Mouse (Mus musculus): ENCODE measurements at regions not wholly inside any gene's neighbourhood (a gene's known extent, or its start where the extent isn't known, plus 50 kb on each side); places are given as distances from the start of the nearest gene placed in this dataset.
"Not testable (repeated sequence)": the region's sequence is repeated elsewhere in the genome, so short reads cannot be mapped to it uniquely, and the experiment has no call there.

- Histone ChIP-seq H3K27me3 (peaks cover 35% of the 10 kb centered on the region), H3K9ac (replicated peaks) (no peak overlapping the region), H3K4me3 (replicated peaks) (no peak overlapping the region), H3K36me3 (no peaks in the 10 kb centered on the region), H3K9me3 (no peaks in the 10 kb centered on the region), H3K27ac (no peak overlapping the region), H3K4me2 (no peak overlapping the region), H3K4me1 (replicated peaks) (peaks cover 12% of the 10 kb centered on the region)
- 53% methylated on average over 10 of the region's 10 CpGs for WGBS
- no peak for ATAC-seq (ENCODE audit: insufficient number of reproducible peaks, insufficient read depth, low FRiP score, low TSS enrichment, low read depth)
Measured at GRCm38 (mm10) chr4:124393595-124393994, 217.0 kb downstream of the 3100002H09Rik start.

- Histone ChIP-seq H3K27ac (no peak overlapping the region), H3K4me3 (replicated peaks) (no peak overlapping the region), H3K4me1 (replicated peaks) (no peaks in the 10 kb centered on the region; the same call in 1 of the 2 replicates), H3K4me2 (no peak overlapping the region), H3K9me3 (no peaks in the 10 kb centered on the region), H3K27me3 (peaks cover 17% of the 10 kb centered on the region), H3K9ac (replicated peaks) (no peak overlapping the region), H3K36me3 (no peaks in the 10 kb centered on the region)
- no peak for ATAC-seq (ENCODE audit: insufficient number of reproducible peaks, insufficient read depth, low FRiP score, low TSS enrichment, low read depth)
- WGBS = 76% methylated on average over 10 of the region's 10 CpGs
Measured at GRCm38 (mm10) chr4:124389067-124389466, 221.5 kb downstream of the 3100002H09Rik start.

- Histone ChIP-seq H3K9me3 (no peaks in the 10 kb centered on the region), H3K4me2 (no peak overlapping the region), H3K36me3 (no peaks in the 10 kb centered on the region), H3K9ac (replicated peaks) (no peak overlapping the region), H3K27ac (no peak overlapping the region), H3K27me3 (peaks cover 11% of the 10 kb centered on the region; the same call in 1 of the 2 replicates), H3K4me1 (replicated peaks) (peaks cover 6% of the 10 kb centered on the region), H3K4me3 (replicated peaks) (no peak overlapping the region)
- 65% methylated on average over 11 of the region's 11 CpGs for WGBS
- ATAC-seq (ENCODE audit: insufficient number of reproducible peaks, insufficient read depth, low FRiP score, low TSS enrichment, low read depth) = no peak
Measured at GRCm38 (mm10) chr4:124385106-124386055, 225.2 kb downstream of the 3100002H09Rik start.

- H3K36me3 ChIP-seq = no peaks in the 10 kb centered on the region
- no peak overlapping the region for H3K4me3 ChIP-seq (replicated peaks)
- H3K27me3 ChIP-seq = peaks cover 15% of the 10 kb centered on the region
- no peak overlapping the region for H3K4me2 ChIP-seq
- 57% methylated on average over 5 of the region's 5 CpGs for WGBS
- H3K9ac ChIP-seq (replicated peaks) = no peak overlapping the region
- no peaks in the 10 kb centered on the region for H3K9me3 ChIP-seq
- peaks cover 6% of the 10 kb centered on the region for H3K4me1 ChIP-seq (replicated peaks)
- ATAC-seq (ENCODE audit: insufficient number of reproducible peaks, insufficient read depth, low FRiP score, low TSS enrichment, low read depth) = no peak
- H3K27ac ChIP-seq = no peak overlapping the region
Measured at GRCm38 (mm10) chr4:124376504-124376903, 234.1 kb downstream of the 3100002H09Rik start.

GRCm38 (mm10) chr4:124375581-124375980 is 235.0 kb downstream of the 3100002H09Rik start:
- Histone ChIP-seq H3K4me3 (replicated peaks) (no peak overlapping the region), H3K27ac (no peak overlapping the region), H3K36me3 (no peaks in the 10 kb centered on the region), H3K4me2 (no peak overlapping the region), H3K9me3 (no peaks in the 10 kb centered on the region), H3K4me1 (replicated peaks) (peaks cover 2% of the 10 kb centered on the region), H3K9ac (replicated peaks) (no peak overlapping the region), H3K27me3 (peaks cover 15% of the 10 kb centered on the region)
- WGBS = 67% methylated on average over 6 of the region's 6 CpGs
- no peak for ATAC-seq (ENCODE audit: insufficient number of reproducible peaks, insufficient read depth, low FRiP score, low TSS enrichment, low read depth)

GRCm38 (mm10) chr4:124368831-124369230 is 241.8 kb downstream of the 3100002H09Rik start:
- no peak for ATAC-seq (ENCODE audit: insufficient number of reproducible peaks, insufficient read depth, low FRiP score, low TSS enrichment, low read depth)
- Histone ChIP-seq H3K9me3 (no peaks in the 10 kb centered on the region), H3K27me3 (peaks cover 7% of the 10 kb centered on the region), H3K27ac (no peak overlapping the region), H3K4me1 (replicated peaks) (no peaks in the 10 kb centered on the region), H3K4me3 (replicated peaks) (no peak overlapping the region), H3K4me2 (no peak overlapping the region), H3K9ac (replicated peaks) (no peak overlapping the region), H3K36me3 (no peaks in the 10 kb centered on the region)
- WGBS = 75% methylated on average over 3 of the region's 3 CpGs

GRCm38 (mm10) chr4:124368085-124368484 is 242.5 kb downstream of the 3100002H09Rik start:
- WGBS = 83% methylated on average over 10 of the region's 10 CpGs
- no peak for ATAC-seq (ENCODE audit: insufficient number of reproducible peaks, insufficient read depth, low FRiP score, low TSS enrichment, low read depth)
- Histone ChIP-seq H3K4me2 (no peak overlapping the region), H3K36me3 (no peaks in the 10 kb centered on the region), H3K9me3 (no peaks in the 10 kb centered on the region), H3K4me1 (replicated peaks) (no peaks in the 10 kb centered on the region), H3K9ac (replicated peaks) (no peak overlapping the region), H3K27me3 (peaks cover 3% of the 10 kb centered on the region; the same call in 1 of the 2 replicates), H3K4me3 (replicated peaks) (no peak overlapping the region), H3K27ac (no peak overlapping the region)

- H3K27ac ChIP-seq = no peak overlapping the region
Measured at GRCm38 (mm10) chr4:124360578-124360908, 250.1 kb downstream of the 3100002H09Rik start.

GRCm38 (mm10) chr4:124359707-124360577 is 250.7 kb downstream of the 3100002H09Rik start:
- 32% methylated on average over 13 of the region's 13 CpGs for WGBS
- ATAC-seq (ENCODE audit: insufficient number of reproducible peaks, insufficient read depth, low FRiP score, low TSS enrichment, low read depth) = no peak
- no peak overlapping the region for H3K4me3 ChIP-seq (replicated peaks)
- H3K27me3 ChIP-seq = peaks cover 30% of the 10 kb centered on the region
- H3K9ac ChIP-seq (replicated peaks) = no peak overlapping the region
- H3K9me3 ChIP-seq = no peaks in the 10 kb centered on the region
- no peak overlapping the region for H3K27ac ChIP-seq
- H3K36me3 ChIP-seq = no peaks in the 10 kb centered on the region
- no peaks in the 10 kb centered on the region for H3K4me1 ChIP-seq (replicated peaks)
- H3K4me2 ChIP-seq = no peak overlapping the region

More at GRCm38 (mm10) chr4:124360578-124360908, 250.1 kb downstream of the 3100002H09Rik start:
- Histone ChIP-seq H3K4me3 (replicated peaks) (no peak overlapping the region), H3K9ac (replicated peaks) (no peak overlapping the region), H3K36me3 (no peaks in the 10 kb centered on the region), H3K27me3 (peaks cover 30% of the 10 kb centered on the region), H3K4me1 (replicated peaks) (no peaks in the 10 kb centered on the region), H3K4me2 (no peak overlapping the region), H3K9me3 (no peaks in the 10 kb centered on the region)
- 59% methylated on average over 6 of the region's 6 CpGs for WGBS
- no peak for ATAC-seq (ENCODE audit: insufficient number of reproducible peaks, insufficient read depth, low FRiP score, low TSS enrichment, low read depth)

GRCm38 (mm10) chr4:124358456-124358855 is 252.1 kb downstream of the 3100002H09Rik start:
- H3K4me2 ChIP-seq; ATAC-seq (ENCODE audit: insufficient number of reproducible peaks, insufficient read depth, low FRiP score, low TSS enrichment, low read depth); H3K36me3 ChIP-seq; H3K4me1 ChIP-seq (replicated peaks); H3K9me3 ChIP-seq; H3K27ac ChIP-seq; H3K4me3 ChIP-seq (replicated peaks); H3K9ac ChIP-seq (replicated peaks): not testable (repeated sequence)
- H3K27me3 ChIP-seq = peaks cover 30% of the 10 kb centered on the region
- WGBS = 0% methylated on average over 4 of the region's 8 CpGs

GRCm38 (mm10) chr4:124350361-124350760 is 260.2 kb downstream of the 3100002H09Rik start:
- 79% methylated on average over 3 of the region's 3 CpGs for WGBS
- H3K27ac ChIP-seq = no peak overlapping the region
- no peaks in the 10 kb centered on the region for H3K4me1 ChIP-seq (replicated peaks)
- H3K4me3 ChIP-seq (replicated peaks) = no peak overlapping the region
- no peak overlapping the region for H3K9ac ChIP-seq (replicated peaks)
- no peak overlapping the region for H3K4me2 ChIP-seq
- no peak for ATAC-seq (ENCODE audit: insufficient number of reproducible peaks, insufficient read depth, low FRiP score, low TSS enrichment, low read depth)
- H3K27me3 ChIP-seq = 0 out of 2 replicates have a peak, but pooled peaks cover 7% of the 10 kb centered on the region
- H3K36me3 ChIP-seq = no peaks in the 10 kb centered on the region
- H3K9me3 ChIP-seq = no peaks in the 10 kb centered on the region

Measured in limb, embryonic 12.5 days (tissue).